Mouse (Mus musculus) E14TG2a.4 (cell line): ENCODE results near the gene Camk1.

Source experiments
- CTCF ChIP-seq: conservative IDR thresholded peaks from 2 replicates; pipeline ENCODE4 v1.5.1; 2014; ENCODE audit warnings: low read length
- NANOG ChIP-seq: IDR thresholded peaks from 2 replicates; pipeline ENCODE4 v1.6.1; 2014; ENCODE audit warnings: borderline replicate concordance, low read length, mixed read lengths
- POU5F1 ChIP-seq: IDR thresholded peaks from 2 replicates; pipeline ENCODE4 v1.6.1; 2014; ENCODE audit warnings: low read length, borderline replicate concordance

GRCm38 (mm10) chr6:113306986-113307349, 36.8 kb downstream of the Camk1 start, which contains the start of gene Brpf1:
- TF ChIP-seq CTCF (no peak), POU5F1 (no peak), NANOG (no peak)
